Mouse (Mus musculus) ES-Bruce4 (cell line): ENCODE data around the gene Rnf181. TPM values are rescaled to one million over a fixed set of nuclear protein-coding genes. Genes with fewer than 3 reads are reported as not detected.
A peak's percentile ranks its signal among the peaks of the same experiment; 100 is the strongest.

Experiments used
- H3K27ac ChIP-seq: 2 replicates; pipeline ENCODE4 v1.5.1; 2012; ENCODE audit warnings: low read length, inconsistent platforms; ENCODE audit not compliant: insufficient read depth
- H3K27me3 ChIP-seq: 2 replicates; pipeline ENCODE4 v1.6.1; 2012; ENCODE audit warnings: mild to moderate bottlenecking, low read length, inconsistent platforms; ENCODE audit not compliant: control insufficient read depth, poor library complexity, insufficient read depth, severe bottlenecking
- H3K36me3 ChIP-seq: 2 replicates; pipeline ENCODE4 v1.6.1; 2012; ENCODE audit warnings: inconsistent platforms, mild to moderate bottlenecking, low read length, moderate library complexity; ENCODE audit not compliant: control insufficient read depth, poor library complexity, insufficient read depth, severe bottlenecking
- H3K4me1 ChIP-seq: one replicate; pipeline ENCODE4 v1.8.1; 2011; ENCODE audit warnings: low read length; ENCODE audit not compliant: control insufficient read depth, insufficient read depth
- H3K4me3 ChIP-seq: 2 replicates; pipeline ENCODE4 v1.5.1; 2011; ENCODE audit warnings: low read depth, mild to moderate bottlenecking, low read length
- H3K9ac ChIP-seq: 2 replicates; pipeline ENCODE4 v1.6.1; 2012; ENCODE audit warnings: low read depth, mild to moderate bottlenecking, inconsistent platforms; ENCODE audit not compliant: poor library complexity, severe bottlenecking
- H3K9me3 ChIP-seq: replicated peaks from 2 replicates; pipeline ENCODE4 v1.6.1; 2012; ENCODE audit warnings: mild to moderate bottlenecking, low read length, inconsistent platforms; ENCODE audit not compliant: control insufficient read depth, poor library complexity, insufficient read depth, severe bottlenecking
- CTCF ChIP-seq: IDR thresholded peaks from one replicate; pipeline ENCODE4 v1.8.1; 2011; ENCODE audit warnings: low read depth, low read length
- EP300 ChIP-seq: IDR thresholded peaks from 2 replicates; pipeline ENCODE4 v1.6.1; 2011; ENCODE audit warnings: low read depth, low read length; ENCODE audit not compliant: insufficient read depth
- POLR2A ChIP-seq: IDR thresholded peaks from one replicate; pipeline ENCODE4 v1.8.1; 2011; ENCODE audit warnings: low read length; ENCODE audit not compliant: insufficient read depth
- polyA plus RNA-seq: library from polyadenylated mRNA; stranded (reverse); fragments of >200 nt; gene quantifications from 2 replicates; pipeline ENCODE4 v1.2.4, GENCODE M21; 2011; ENCODE audit warnings: low read depth; ENCODE audit not compliant: missing spikeins, insufficient read depth, insufficient read length

Gene Rnf181
- polyA plus RNA-seq, 1 experiment, result 79.6 TPM

DNA sequence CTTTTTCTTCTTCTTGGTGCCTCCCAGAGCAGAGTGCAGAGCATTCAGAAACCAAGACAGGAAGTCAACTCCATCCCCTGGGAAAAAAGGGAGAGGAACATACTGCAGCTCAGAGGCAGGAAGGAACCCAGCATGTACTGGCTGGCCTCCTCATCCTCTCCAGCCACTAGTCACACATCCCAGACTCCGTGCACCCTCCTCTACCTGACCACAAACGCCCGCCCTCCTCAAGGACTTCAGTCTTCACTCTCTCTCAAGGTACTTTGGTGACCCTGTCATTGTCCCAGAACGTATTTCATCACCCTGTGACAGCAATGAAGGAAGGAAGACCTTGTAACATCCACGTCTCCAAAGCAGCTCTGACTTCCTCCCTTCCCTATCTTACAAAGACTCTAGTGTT is 33.6 kb downstream of the Rnf181 start:
- peaks cover 65% of the 10 kb centered on the region for H3K36me3 ChIP-seq
- no peak overlapping the region for H3K9ac ChIP-seq
- H3K4me3 ChIP-seq, result no peak overlapping the region
- H3K27ac ChIP-seq, result no peak overlapping the region
- H3K9me3 ChIP-seq, result no peaks in the 10 kb centered on the region
- H3K4me1 ChIP-seq, result no peaks in the 10 kb centered on the region
- TF ChIP-seq EP300, result no peak
- TF ChIP-seq POLR2A, result no peak
- TF ChIP-seq CTCF, result no peak
- H3K27me3 ChIP-seq, result no peaks in the 10 kb centered on the region

DNA sequence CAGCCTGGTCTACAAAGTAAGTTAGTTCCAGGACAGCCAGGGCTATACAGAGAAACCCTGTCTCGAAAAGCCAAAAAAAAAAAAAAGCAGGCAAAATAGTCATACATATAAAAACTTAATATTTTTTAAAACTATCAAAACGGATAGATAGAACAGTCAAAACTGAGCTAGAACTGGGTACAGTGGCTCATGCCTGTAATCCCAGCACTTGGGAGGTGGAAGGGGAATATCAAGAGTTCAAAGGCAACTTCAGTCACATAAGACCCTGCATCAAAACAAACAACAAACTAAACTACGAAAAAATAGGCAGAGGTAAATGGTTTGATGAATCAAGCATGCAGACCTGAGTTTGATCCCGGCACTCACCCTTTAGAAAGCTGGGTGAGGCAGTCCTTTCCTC is 36.6 kb downstream of the Rnf181 start:
- no peaks in the 10 kb centered on the region for H3K27me3 ChIP-seq
- no peaks in the 10 kb centered on the region for H3K4me1 ChIP-seq
- H3K36me3 ChIP-seq, result peaks cover 61% of the 10 kb centered on the region
- no peaks in the 10 kb centered on the region for H3K9me3 ChIP-seq
- TF ChIP-seq EP300 (no peak), CTCF (no peak), POLR2A (no peak)
- H3K9ac ChIP-seq, result no peak overlapping the region
- H3K27ac ChIP-seq, result no peak overlapping the region
- no peak overlapping the region for H3K4me3 ChIP-seq

GRCm38 (mm10) chr6:72329019-72329418 is 37.7 kb downstream of the Rnf181 start:
- H3K27me3 ChIP-seq, result no peaks in the 10 kb centered on the region
- H3K4me1 ChIP-seq, result no peaks in the 10 kb centered on the region
- H3K4me3 ChIP-seq, result no peak overlapping the region
- H3K9ac ChIP-seq, result no peak overlapping the region
- no peaks in the 10 kb centered on the region for H3K9me3 ChIP-seq
- TF ChIP-seq CTCF (no peak), EP300 (no peak), POLR2A (no peak)
- peaks cover 57% of the 10 kb centered on the region for H3K36me3 ChIP-seq
- H3K27ac ChIP-seq, result no peak overlapping the region

GRCm38 (mm10) chr6:72326274-72326673 is 40.5 kb downstream of the Rnf181 start:
- no peak for TF ChIP-seq POLR2A
- peak; percentile 17 for TF ChIP-seq CTCF
- Histone ChIP-seq H3K4me1 (no peaks in the 10 kb centered on the region), H3K27me3 (no peaks in the 10 kb centered on the region), H3K9ac (no peak overlapping the region), H3K27ac (no peak overlapping the region), H3K36me3 (peaks cover 53% of the 10 kb centered on the region), H3K9me3 (no peaks in the 10 kb centered on the region), H3K4me3 (no peak overlapping the region)

- H3K27me3 ChIP-seq, result no peaks in the 10 kb centered on the region
- H3K36me3 ChIP-seq, result peaks cover 66% of the 10 kb centered on the region
- TF ChIP-seq POLR2A (no peak), CTCF (no peak), EP300 (no peak)
- no peak overlapping the region for H3K4me3 ChIP-seq
- no peak overlapping the region for H3K9ac ChIP-seq
- H3K9me3 ChIP-seq, result no peaks in the 10 kb centered on the region
- H3K27ac ChIP-seq, result no peak overlapping the region
- no peaks in the 10 kb centered on the region for H3K4me1 ChIP-seq
Observed at GRCm38 (mm10) chr6:72323786-72324508, 42.8 kb downstream of the Rnf181 start.

- no peak overlapping the region for H3K27ac ChIP-seq
- TF ChIP-seq POLR2A, result no peak
- no peak for TF ChIP-seq EP300
- no peak for TF ChIP-seq CTCF
- H3K4me3 ChIP-seq, result no peak overlapping the region
- H3K9ac ChIP-seq, result no peak overlapping the region
- no peaks in the 10 kb centered on the region for H3K4me1 ChIP-seq
- no peaks in the 10 kb centered on the region for H3K27me3 ChIP-seq
- H3K36me3 ChIP-seq, result peaks cover 66% of the 10 kb centered on the region
- H3K9me3 ChIP-seq, result no peaks in the 10 kb centered on the region
Observed at GRCm38 (mm10) chr6:72322936-72323335, 43.8 kb downstream of the Rnf181 start.
